Mouse (Mus musculus) heart, embryonic 10.5 days (tissue): Measurements from ENCODE around the gene Tgif2. TPM values are rescaled to one million over a fixed set of nuclear protein-coding genes. Genes with fewer than 3 reads are reported as not detected.

Experiments used
- polyA plus RNA-seq: library from polyadenylated mRNA; unstranded; fragments of >200 nt; fragmentation: Nextera tagmentation; extraction: Ambion mirVana; gene quantifications from 2 replicates; pipeline ENCODE4 v1.2.1, GENCODE M21; 2016

Gene Tgif2
- polyA plus RNA-seq, 1 experiment from 2014 or later = 62.3 TPM

Other genes starting within 250 kb of the Tgif2 start
- gene Dlgap4, start 226.3 kb upstream of the Tgif2 start, polyA plus RNA-seq = 71.6 and 95.7 TPM in 2 replicates
- gene Myl9, start 64.6 kb upstream of the Tgif2 start, polyA plus RNA-seq = 1,471 and 1,998 TPM in 2 replicates
- gene 4930518I15Rik, start 17.9 kb downstream of the Tgif2 start, polyA plus RNA-seq = 4.7 and 6.3 TPM in 2 replicates
- 197 and 198 TPM in 2 replicates for gene Rab5if, start 23.1 kb downstream of the Tgif2 start, polyA plus RNA-seq
- gene Sla2, start 47.2 kb downstream of the Tgif2 start, polyA plus RNA-seq = 1.1 and 1.9 TPM in 2 replicates
- gene Ndrg3, start 152.0 kb downstream of the Tgif2 start, polyA plus RNA-seq = 42.1 and 46.2 TPM in 2 replicates
- gene Dsn1, start 167.1 kb downstream of the Tgif2 start, polyA plus RNA-seq = 43.7 and 44.0 TPM in 2 replicates
- 2.2 and 3.9 TPM in 2 replicates for gene Soga1, start 239.2 kb downstream of the Tgif2 start, polyA plus RNA-seq
- gene Tldc2, start 247.0 kb downstream of the Tgif2 start, polyA plus RNA-seq = not detected in 2 replicates